Mouse (Mus musculus) embryo, embryonic 10.5 days (tissue): ENCODE measurements around the gene Dnm2.

Experiments used
- DNase-seq: peaks from one replicate; pipeline ENCODE4 v3.0.0-alpha.2; 2015; ENCODE audit warnings: low spot score

Gene Dnm2

GRCm38 (mm10) chr9:21430724-21431123 lies 6.0 kb downstream of the Dnm2 start:
- DNase-seq, result no peak

GRCm38 (mm10) chr9:21432066-21432465 lies 7.4 kb downstream of the Dnm2 start:
- DNase-seq, result no peak

- DNase-seq, result no peak
Observed at GRCm38 (mm10) chr9:21433766-21434165, 9.1 kb downstream of the Dnm2 start.

GRCm38 (mm10) chr9:21434410-21434809 lies 9.7 kb downstream of the Dnm2 start:
- DNase-seq, result no peak

GRCm38 (mm10) chr9:21435777-21436635 lies 11.3 kb downstream of the Dnm2 start:
- no peak for DNase-seq

GRCm38 (mm10) chr9:21437577-21437976 lies 12.9 kb downstream of the Dnm2 start:
- no peak for DNase-seq

GRCm38 (mm10) chr9:21438219-21438618 lies 13.5 kb downstream of the Dnm2 start:
- DNase-seq, result no peak

- no peak for DNase-seq
Observed at GRCm38 (mm10) chr9:21439456-21439855, 14.7 kb downstream of the Dnm2 start.

- no peak for DNase-seq
Observed at GRCm38 (mm10) chr9:21439914-21440313, 15.2 kb downstream of the Dnm2 start.

- DNase-seq, result no peak
Observed at GRCm38 (mm10) chr9:21440387-21440786, 15.7 kb downstream of the Dnm2 start.

- DNase-seq, result no peak
Observed at GRCm38 (mm10) chr9:21443853-21444252, 19.1 kb downstream of the Dnm2 start.

- DNase-seq, result no peak
Observed at GRCm38 (mm10) chr9:21444574-21444973, 19.9 kb downstream of the Dnm2 start.

- DNase-seq, result no peak
Observed at GRCm38 (mm10) chr9:21445081-21445744, 20.5 kb downstream of the Dnm2 start.

- no peak for DNase-seq
Observed at GRCm38 (mm10) chr9:21447778-21448177, 23.1 kb downstream of the Dnm2 start.

- DNase-seq, result no peak
Observed at GRCm38 (mm10) chr9:21449710-21450109, 25.0 kb downstream of the Dnm2 start.

- no peak for DNase-seq
Observed at GRCm38 (mm10) chr9:21450270-21450669, 25.6 kb downstream of the Dnm2 start.

- DNase-seq, result no peak
Observed at GRCm38 (mm10) chr9:21451391-21451790, 26.7 kb downstream of the Dnm2 start.

- DNase-seq, result no peak
Observed at GRCm38 (mm10) chr9:21451870-21452269, 27.2 kb downstream of the Dnm2 start.

GRCm38 (mm10) chr9:21453003-21453402 lies 28.3 kb downstream of the Dnm2 start:
- no peak for DNase-seq

- no peak for DNase-seq
Observed at GRCm38 (mm10) chr9:21453459-21453858, 28.8 kb downstream of the Dnm2 start.

GRCm38 (mm10) chr9:21454556-21454955 lies 29.8 kb downstream of the Dnm2 start:
- DNase-seq, result no peak

- DNase-seq, result no peak
Observed at GRCm38 (mm10) chr9:21455103-21455770, 30.5 kb downstream of the Dnm2 start.
